Mouse (Mus musculus): ENCODE results near the gene Cabp4. TPM values are rescaled to one million over a fixed set of nuclear protein-coding genes. Genes with fewer than 3 reads are reported as not detected.
A peak's percentile ranks its signal among the peaks of the same experiment; 100 is the strongest.

The Cabp4 gene
- total RNA-seq, 2 experiments from 2014 or later: 0.11 to 0.23 TPM

GRCm38 (mm10) chr19:4169378-4169784 is 25.5 kb upstream of the Cabp4 start:
- intact Hi-C loops (cut with DNase I): loop anchor here (1.0 kb wide), 1 partner anchor 23 kb away; the partner anchor contains the start of gene Ppp1ca

GRCm38 (mm10) chr19:4166678-4167476 is 23.0 kb upstream of the Cabp4 start:
- intact Hi-C loops (cut with DNase I): no loop called here
- DNase-seq (ENCODE audit: low spot score in 2 of 2): no peak

More at GRCm38 (mm10) chr19:4169378-4169784, 25.5 kb upstream of the Cabp4 start:
- peak; percentile 99 to 100 for DNase-seq (ENCODE audit: low spot score in 2 of 2)

DNA sequence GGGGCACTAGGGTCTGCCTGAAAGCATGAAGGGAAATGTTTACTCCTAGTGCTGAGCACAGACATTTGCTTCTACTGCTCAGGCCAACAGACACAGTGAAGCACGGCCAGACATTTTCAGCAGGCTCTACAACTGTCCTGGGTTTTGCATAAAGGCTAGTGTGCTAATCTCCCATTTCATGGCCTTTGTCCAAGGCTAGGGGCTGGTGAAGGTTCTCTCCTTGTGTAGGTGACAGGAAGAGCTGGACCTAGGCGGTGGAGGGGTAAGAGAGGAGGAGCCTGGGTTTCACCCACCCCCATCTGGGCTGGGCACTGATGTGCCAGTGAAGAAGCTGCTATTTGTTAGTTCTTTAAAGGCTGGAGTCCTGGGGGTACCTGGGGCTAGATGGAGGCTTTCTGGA is 20.9 kb upstream of the Cabp4 start:
- no peak for DNase-seq (ENCODE audit: low spot score in 2 of 2)
- intact Hi-C loops (cut with DNase I): no loop called here

- intact Hi-C loops (cut with DNase I): no loop called here
- DNase-seq (ENCODE audit: low spot score in 2 of 2): no peak
Measured at GRCm38 (mm10) chr19:4164100-4164499, 20.3 kb upstream of the Cabp4 start.

- intact Hi-C loops (cut with DNase I): no loop called here
Measured at GRCm38 (mm10) chr19:4163543-4163887, 19.7 kb upstream of the Cabp4 start.

DNA sequence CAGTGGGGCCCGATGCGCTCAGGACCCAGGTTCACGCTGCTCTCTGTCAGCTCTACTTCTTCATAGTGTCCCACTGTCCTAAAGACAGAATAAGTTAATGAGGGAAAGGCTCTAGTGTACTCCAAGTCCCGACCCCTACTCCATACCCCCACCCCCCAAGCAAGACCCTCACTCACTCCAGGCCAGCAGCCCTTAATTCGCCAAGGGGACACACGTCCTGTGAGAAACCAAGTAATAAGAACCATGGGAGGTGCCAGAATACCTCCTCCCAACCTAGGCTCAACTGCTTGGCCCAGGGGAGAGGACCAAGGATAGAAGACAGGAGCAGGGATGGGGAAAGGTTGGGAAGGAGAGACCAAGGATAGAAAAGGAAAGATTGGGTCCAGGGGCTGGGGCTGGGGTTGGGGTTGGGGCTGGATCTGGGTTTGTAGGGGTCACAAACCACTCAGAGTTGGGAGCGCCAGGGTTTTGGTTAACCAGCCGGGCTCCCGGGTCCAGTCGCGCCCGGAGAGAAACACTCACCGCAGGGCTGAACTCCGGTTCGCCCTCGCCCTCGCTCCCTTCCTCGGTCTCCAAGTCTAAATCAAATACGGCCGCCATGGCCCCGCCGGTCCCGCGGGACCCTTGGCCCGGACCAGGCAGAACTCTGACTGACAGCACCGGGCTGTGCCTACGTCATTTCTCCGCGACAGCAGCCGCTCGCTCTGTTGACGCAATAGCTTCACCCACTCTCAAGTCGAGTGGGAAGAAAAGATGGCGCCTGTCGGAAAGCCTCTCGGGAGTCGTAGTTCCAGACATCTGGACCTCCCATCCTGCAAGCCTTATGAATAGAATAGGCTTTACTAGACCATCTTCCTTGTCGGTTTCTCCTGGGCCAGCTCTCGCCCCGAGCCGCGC is 19.1 kb upstream of the Cabp4 start, which contains the start of gene Rps6kb2:
Rps6kb2 (minus strand) TSS at position 709 of the 897 bp plus-strand sequence.
- intact Hi-C loops (cut with DNase I): no loop called here

More at GRCm38 (mm10) chr19:4163543-4163887, 19.7 kb upstream of the Cabp4 start:
- DNase-seq (ENCODE audit: low spot score in 2 of 2): no peak

GRCm38 (mm10) chr19:4159049-4159448 is 15.2 kb upstream of the Cabp4 start:
- no peak for DNase-seq (ENCODE audit: low spot score in 2 of 2)

More for the DNA sequence above, 19.1 kb upstream of the Cabp4 start, which contains the start of gene Rps6kb2:
- peak; percentile 98 for DNase-seq (ENCODE audit: low spot score in 2 of 2)

DNA sequence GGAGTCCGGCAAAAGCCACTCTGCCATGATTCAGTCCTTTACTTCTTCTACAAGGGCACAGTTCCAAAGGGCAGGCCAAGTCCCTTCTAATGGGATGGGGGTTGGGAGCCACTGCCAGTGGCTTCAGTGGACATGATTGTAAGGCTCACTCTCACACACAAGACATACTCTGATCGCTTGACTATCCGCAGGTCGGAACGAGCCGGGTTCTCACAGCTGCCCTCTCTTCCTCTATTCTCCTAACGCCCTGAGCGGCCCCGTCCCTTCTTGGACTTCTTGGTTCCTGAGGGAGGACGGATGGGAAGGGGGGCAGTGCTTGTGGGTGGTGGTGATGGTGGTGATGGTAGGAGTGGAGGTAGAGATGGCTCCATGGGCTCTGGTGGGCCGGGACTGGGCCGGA is 12.9 kb upstream of the Cabp4 start:
- DNase-seq (ENCODE audit: low spot score in 2 of 2): no peak
- intact Hi-C loops (cut with DNase I): no loop called here

More at GRCm38 (mm10) chr19:4159049-4159448, 15.2 kb upstream of the Cabp4 start:
- intact Hi-C loops (cut with DNase I): no loop called here

GRCm38 (mm10) chr19:4156073-4156579 is 12.3 kb upstream of the Cabp4 start:
- intact Hi-C loops (cut with DNase I): no loop called here
- no peak for DNase-seq (ENCODE audit: low spot score in 2 of 2)

DNA sequence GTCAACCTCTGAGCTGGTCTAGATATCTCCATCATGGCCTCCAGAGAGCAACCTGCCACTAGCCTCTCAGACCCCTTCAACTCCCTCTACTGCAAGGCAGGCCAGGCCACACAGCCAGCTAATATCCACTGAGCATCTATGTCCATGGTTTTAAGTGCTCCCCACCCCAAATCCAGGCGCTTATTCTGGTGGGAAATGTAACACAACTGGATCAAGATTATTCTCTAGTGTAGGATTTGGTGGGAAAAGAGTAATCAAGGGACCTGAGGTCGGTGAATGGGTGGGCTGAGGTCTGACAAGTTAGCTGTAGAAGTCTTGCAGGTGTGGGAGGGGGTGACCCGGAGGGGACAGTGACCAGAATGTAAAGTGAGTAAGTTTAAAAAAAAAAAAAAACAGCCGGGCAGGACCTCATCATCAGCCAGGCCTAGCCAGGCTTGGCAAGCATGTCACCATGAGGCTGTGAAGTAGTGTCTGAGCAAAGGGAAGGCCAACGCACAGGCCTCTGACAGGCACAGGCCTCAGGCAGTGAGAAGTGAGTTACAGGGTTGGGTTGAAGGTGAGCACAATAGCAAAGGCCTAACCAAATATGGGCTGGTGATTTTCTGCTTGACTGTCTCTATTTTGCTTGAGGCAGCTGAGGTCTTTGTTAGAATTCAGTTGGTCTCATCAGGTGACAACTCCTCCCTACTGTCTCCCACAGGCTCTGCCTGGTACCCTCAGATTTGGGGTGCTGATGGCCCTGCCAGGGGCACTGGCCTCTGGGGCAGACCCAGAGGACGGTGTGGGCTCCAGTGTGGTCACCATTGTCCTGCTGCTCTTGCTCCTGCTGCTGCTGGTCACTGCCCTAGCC is 11.6 kb upstream of the Cabp4 start:
- intact Hi-C loops (cut with DNase I): no loop called here
- DNase-seq (ENCODE audit: low spot score in 2 of 2): no peak

GRCm38 (mm10) chr19:4154437-4155222 is 10.8 kb upstream of the Cabp4 start:
- DNase-seq (ENCODE audit: low spot score in 2 of 2): no peak
- intact Hi-C loops (cut with DNase I): no loop called here

DNA sequence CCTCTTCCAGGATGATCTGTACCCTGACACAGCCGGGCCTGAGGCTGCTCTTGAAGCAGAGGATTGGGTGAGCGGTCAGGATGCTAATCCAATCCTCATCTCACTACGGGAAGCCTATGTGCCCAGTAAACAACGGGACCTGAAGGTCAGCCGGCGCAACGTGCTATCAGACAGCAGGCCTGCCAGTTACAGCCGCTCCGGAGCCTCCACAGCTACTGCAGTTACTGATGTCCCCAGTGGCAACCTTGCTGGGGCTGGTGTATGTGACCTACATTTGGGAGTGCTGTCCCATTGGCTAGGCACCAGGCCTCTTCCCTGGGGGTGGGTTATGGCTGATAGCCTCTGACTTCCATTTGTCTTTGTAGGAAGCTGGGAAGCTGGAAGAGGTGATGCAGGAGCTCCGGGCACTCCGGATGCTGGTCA is 9.4 kb upstream of the Cabp4 start, which contains the start of gene Ptprcap:
Ptprcap (plus strand) TSS at position 373 of the 423 bp plus-strand sequence.
- intact Hi-C loops (cut with DNase I): no loop called here
- no peak for DNase-seq (ENCODE audit: low spot score in 2 of 2)

DNA sequence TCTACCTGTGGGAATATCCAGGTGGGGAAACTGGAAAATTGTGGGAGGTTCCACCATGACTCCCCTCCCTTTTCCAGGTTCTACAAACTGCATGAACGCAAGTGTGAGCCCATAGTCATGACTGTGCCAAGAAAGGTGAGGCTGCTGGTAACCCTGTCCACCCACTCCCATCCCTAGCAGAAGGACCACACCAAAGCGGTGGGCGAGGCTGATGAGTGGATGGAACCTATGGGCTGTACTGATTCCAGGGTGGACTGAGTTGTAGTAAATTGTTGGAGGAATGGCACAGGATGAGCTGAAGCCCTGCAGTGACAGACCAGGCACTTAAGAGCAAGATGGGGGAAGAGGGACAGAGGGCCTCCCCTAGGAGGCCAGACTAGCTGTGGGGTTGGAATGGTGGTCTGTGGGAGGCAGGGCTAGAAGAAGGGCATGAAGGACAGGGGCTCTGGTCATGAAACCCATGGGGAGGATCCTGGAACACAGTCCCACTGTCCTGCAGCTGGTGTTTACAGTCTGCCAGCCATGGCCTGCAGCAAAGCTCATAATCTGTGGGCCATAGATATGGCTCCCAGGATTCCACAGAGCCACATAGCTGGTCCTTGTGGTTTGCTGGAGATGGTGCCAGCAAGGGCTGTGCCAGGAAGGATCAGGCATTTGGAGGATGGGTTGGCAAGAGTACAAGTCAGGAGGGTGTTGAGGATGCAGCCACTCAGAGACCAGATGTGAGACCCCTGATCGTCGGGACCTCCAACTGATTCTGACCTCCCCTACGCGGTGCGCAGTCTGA is 8.8 kb upstream of the Cabp4 start:
- intact Hi-C loops (cut with DNase I): no loop called here
- no peak for DNase-seq (ENCODE audit: low spot score in 2 of 2)

DNA sequence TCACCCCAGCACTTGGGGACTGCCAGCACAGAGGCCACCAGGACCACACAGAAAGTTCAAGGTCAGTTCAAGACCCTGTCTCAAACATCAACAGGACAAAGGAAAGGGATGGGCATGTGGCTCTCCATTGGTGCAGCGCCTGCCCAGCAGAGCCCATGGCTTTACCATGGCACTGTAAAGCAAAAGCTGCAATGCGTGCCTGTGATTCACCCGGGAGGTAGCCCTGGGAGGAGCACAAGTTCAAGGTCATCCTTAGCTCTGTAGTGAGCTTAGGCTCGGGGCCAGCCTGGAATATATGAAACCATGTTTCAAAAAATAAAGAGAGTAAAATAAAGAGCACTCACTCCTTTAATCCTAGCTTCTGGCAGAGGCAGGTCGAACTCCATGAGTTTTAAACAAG is 8.1 kb upstream of the Cabp4 start:
- no peak for DNase-seq (ENCODE audit: low spot score in 2 of 2)
- intact Hi-C loops (cut with DNase I): no loop called here

- no peak for DNase-seq (ENCODE audit: low spot score in 2 of 2)
- intact Hi-C loops (cut with DNase I): no loop called here
Measured at GRCm38 (mm10) chr19:4151488-4151860, 7.6 kb upstream of the Cabp4 start.

DNA sequence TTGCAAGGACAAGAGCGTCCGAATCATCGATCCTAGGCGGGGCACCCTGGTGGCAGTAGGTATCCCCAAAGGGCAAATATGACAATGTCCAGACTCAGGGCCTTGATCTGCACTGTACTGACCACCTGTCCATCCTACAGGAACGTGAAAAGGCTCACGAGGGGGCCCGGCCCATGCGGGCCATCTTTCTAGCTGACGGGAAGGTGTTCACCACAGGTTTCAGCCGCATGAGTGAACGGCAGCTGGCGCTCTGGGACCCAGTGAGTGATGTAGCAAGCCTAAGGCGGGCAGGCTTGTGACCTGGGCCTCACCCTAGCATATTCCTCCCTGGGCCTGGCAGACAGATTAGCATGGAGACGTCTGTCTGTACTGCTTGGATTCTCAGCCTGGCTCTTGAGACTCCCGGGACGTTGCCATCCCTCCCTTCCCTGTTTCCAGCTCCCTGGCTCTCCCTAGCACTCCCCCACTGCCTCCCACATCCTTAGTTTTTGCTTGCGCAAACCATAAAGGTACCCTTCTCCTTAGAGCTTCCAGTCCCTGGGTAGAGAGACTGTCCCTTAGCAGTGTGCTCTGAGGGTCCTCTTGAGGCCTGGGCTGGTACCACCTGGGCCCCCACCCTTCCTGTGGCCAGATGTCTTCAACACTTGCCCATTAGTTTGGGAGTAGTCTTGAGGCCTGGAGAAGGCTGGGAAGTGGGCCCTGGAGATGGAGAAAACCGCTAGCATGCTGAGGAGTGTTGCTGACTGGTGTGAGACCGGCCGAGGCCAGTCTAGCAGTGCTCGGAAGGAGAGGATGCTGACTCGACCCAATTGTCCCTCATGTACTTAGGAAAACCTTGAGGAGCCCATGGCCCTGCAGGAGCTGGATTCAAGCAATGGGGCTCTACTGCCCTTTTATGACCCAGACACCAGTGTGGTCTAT is 7.0 kb upstream of the Cabp4 start:
- no peak for DNase-seq (ENCODE audit: low spot score in 2 of 2)
- intact Hi-C loops (cut with DNase I): no loop called here

All from left cerebral cortex, postnatal 14 days (tissue).